ENCODE assay signal across 10 mouse cellular contexts in the genomic region with DNA sequence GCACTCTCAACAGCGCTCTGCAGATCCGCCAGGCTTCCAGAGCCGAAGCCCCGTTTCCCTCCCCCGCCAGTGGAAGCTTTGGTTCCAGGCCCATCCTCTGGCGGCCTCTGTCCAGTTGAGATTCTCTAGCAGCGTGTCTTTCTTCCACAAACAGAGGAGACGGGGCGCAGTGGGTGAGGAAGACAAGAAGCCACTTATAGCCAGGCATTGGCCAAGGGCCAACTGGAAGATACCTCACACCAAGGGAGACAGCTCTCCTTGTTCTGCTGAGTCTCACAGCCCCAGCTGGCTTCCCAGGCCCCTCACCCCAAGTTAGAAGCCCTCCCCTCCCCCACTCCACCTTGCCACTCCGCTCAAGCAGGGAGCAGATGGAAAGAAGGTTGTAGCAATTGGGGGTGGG. TPM values are rescaled to one million over a fixed set of nuclear protein-coding genes. Genes with fewer than 3 reads are reported as not detected.
DNase-seq lines count a peak whose midpoint lies in the region; ATAC-seq and TF ChIP-seq lines count a peak whose summit lies in the region.
"Had no signal": no experiment of that assay in that cellular context is flagged by ENCODE, and none has a peak within 500 bp of the region (broad histone marks: within the 10 kb centered on the region; RNA-seq: fewer than 3 reads in every experiment).

No protein-coding gene starts in this region.

- DNase-seq in kidney, adult 2 months, result no peak
- peak; percentile 49 to 64 for DNase-seq in left cerebral cortex, adult 2 months (ENCODE audit: extremely low spot score in 1 of 2, low spot score in 2 of 2)
- peak; percentile 85 for DNase-seq in right cerebral cortex, postnatal 14 days
- DNase-seq in urinary bladder, postnatal 25 days (ENCODE audit: low spot score), result no peak
- DNase-seq in spleen, postnatal 36 days (ENCODE audit: low spot score in 2 of 2), result no peak
- no peak for DNase-seq in adrenal gland, postnatal 36 days

- WGBS in kidney, embryonic 15.5 days, result 8% methylated on average over 10 of the region's 10 CpGs
- 5% methylated on average over 10 of the region's 10 CpGs for WGBS in kidney, adult 2 months
- WGBS in forebrain, embryonic 13.5 days, result 6% methylated on average over 10 of the region's 10 CpGs

- ATAC-seq in kidney, embryonic 15.5 days (replicated peaks; ENCODE audit: low FRiP score), result no peak
- ATAC-seq in forebrain, embryonic 13.5 days, result peak; percentile 22; the same call in 1 of the 2 replicates

- H3K27me3 ChIP-seq in kidney, embryonic 15.5 days, result peaks cover 87% of the 10 kb centered on the region
- H3K27me3 ChIP-seq in kidney, adult 2 months (replicated peaks; ENCODE audit: control insufficient read depth, insufficient read depth, low read length), result peaks cover 3% of the 10 kb centered on the region; the same call in 1 of the 2 replicates
- H3K27me3 ChIP-seq in forebrain, embryonic 13.5 days, result peaks cover 30% of the 10 kb centered on the region

- intact Hi-C loops in left cerebral cortex, adult 2 months (cut with DNase I), result loop anchor here (2.0 to 10.0 kb wide), 6 partner anchors 65 to 477 kb away; no protein-coding TSS in a partner anchor

- no peaks in the 10 kb centered on the region for H3K9me3 ChIP-seq in kidney, embryonic 15.5 days (replicated peaks)
- no peaks in the 10 kb centered on the region for H3K9me3 ChIP-seq in forebrain, embryonic 13.5 days (replicated peaks)
- H3K9me3 ChIP-seq: embryonic facial prominence, embryonic 15.5 days; liver, embryonic 15.5 days had no signal

- no peak for TF ChIP-seq POLR2A in kidney, adult 2 months (IDR thresholded peaks at IDR 0.05; ENCODE audit: low read depth, low read length)

- peak overlapping the region; percentile 38; the same call in 1 of the 2 replicates for H3K4me3 ChIP-seq in kidney, embryonic 15.5 days (replicated peaks)
- H3K4me3 ChIP-seq in kidney, adult 2 months (ENCODE audit: insufficient read depth, low read depth, low read length), result no peak overlapping the region
- H3K4me3 ChIP-seq in forebrain, embryonic 13.5 days, result peak overlapping the region; percentile 63
- H3K4me3 ChIP-seq in left cerebral cortex, adult 2 months, result peak overlapping the region; percentile 90
- H3K4me3 ChIP-seq: liver, embryonic 15.5 days had no signal

- no peaks in the 10 kb centered on the region for H3K36me3 ChIP-seq in kidney, embryonic 15.5 days
- no peaks in the 10 kb centered on the region for H3K36me3 ChIP-seq in kidney, adult 2 months (ENCODE audit: control insufficient read depth, insufficient read depth, low read length)
- no peaks in the 10 kb centered on the region for H3K36me3 ChIP-seq in forebrain, embryonic 13.5 days (ENCODE audit: poor library complexity, severe bottlenecking)
- H3K36me3 ChIP-seq: embryonic facial prominence, embryonic 15.5 days; liver, embryonic 15.5 days had no signal

- H3K4me2 ChIP-seq in kidney, embryonic 15.5 days, result peak overlapping the region; percentile 58; the same call in 1 of the 2 replicates
- peak overlapping the region; percentile 83 for H3K4me2 ChIP-seq in forebrain, embryonic 13.5 days
- H3K4me2 ChIP-seq: liver, embryonic 15.5 days had no signal

- peaks cover 20% of the 10 kb centered on the region for H3K4me1 ChIP-seq in kidney, embryonic 15.5 days
- H3K4me1 ChIP-seq in kidney, adult 2 months (ENCODE audit: control insufficient read depth, insufficient read depth, low read length), result no peaks in the 10 kb centered on the region
- peaks cover 55% of the 10 kb centered on the region for H3K4me1 ChIP-seq in forebrain, embryonic 13.5 days
- H3K4me1 ChIP-seq: liver, embryonic 15.5 days had no signal

- no peak for TF ChIP-seq CTCF in kidney, adult 2 months (conservative IDR thresholded peaks at IDR 0.05; ENCODE audit: insufficient read depth, insufficient read length, low read depth, low read length)
- TF ChIP-seq CTCF in left cerebral cortex, adult 2 months (IDR thresholded peaks at IDR 0.05), result no peak

- no peak overlapping the region for H3K27ac ChIP-seq in kidney, embryonic 15.5 days
- H3K27ac ChIP-seq in kidney, adult 2 months (ENCODE audit: insufficient read depth, low read depth, low read length), result no peak overlapping the region
- peak overlapping the region; percentile 89 for H3K27ac ChIP-seq in forebrain, embryonic 13.5 days
- H3K27ac ChIP-seq in left cerebral cortex, adult 2 months, result peak overlapping the region; percentile 96
- H3K27ac ChIP-seq: embryonic facial prominence, embryonic 15.5 days; liver, embryonic 15.5 days had no signal

- H3K9ac ChIP-seq in kidney, embryonic 15.5 days, result no peak overlapping the region
- H3K9ac ChIP-seq in forebrain, embryonic 13.5 days, result peak overlapping the region; percentile 89
- H3K9ac ChIP-seq: embryonic facial prominence, embryonic 15.5 days; liver, embryonic 15.5 days had no signal

RNA-seq across cellular contexts. Expression of a gene that starts 0.8 kb away (rescaled TPM):
- 0.41 and 0.82 TPM in 2 replicates for polyA plus RNA-seq in kidney, embryonic 15.5 days (2015; fragmentation: Nextera tagmentation; extraction: Ambion mirVana)
- polyA plus RNA-seq in kidney, adult 2 months (2012; rRNA removed), result 0.17 and 0.20 TPM in 2 replicates
- 22.5 and 24.0 TPM in 2 replicates for polyA plus RNA-seq in forebrain, embryonic 13.5 days (2015; fragmentation: Nextera tagmentation; extraction: Ambion mirVana)
- 100 to 1,000 TPM; 174 to 177 TPM for total RNA-seq in left cerebral cortex, adult 2 months (2021)
- total RNA-seq in adrenal gland, postnatal 36 days (2021), result 1 to 10 TPM; 3.6 to 8.7 TPM

Comparison
In these comparisons a context has a peak if more than half of its experiments do, and no peak if none do; other contexts are left out.
1. H3K27ac ChIP-seq: peak in forebrain, embryonic 13.5 days (single experiment) and left cerebral cortex, adult 2 months (single experiment); none in kidney, embryonic 15.5 days (single experiment) and kidney, adult 2 months (single experiment).
2. DNase-seq: peak in left cerebral cortex, adult 2 months (2 of 2) and right cerebral cortex, postnatal 14 days (single experiment); none in kidney, adult 2 months (single experiment), urinary bladder, postnatal 25 days (single experiment), spleen, postnatal 36 days (0 of 2) and adrenal gland, postnatal 36 days (0 of 2).
3. RNA of a gene that starts 0.8 kb away (polyA plus RNA-seq): 22.5 to 24.0 TPM in forebrain, embryonic 13.5 days; 0.41 to 0.82 TPM in kidney, embryonic 15.5 days and 0.17 to 0.20 TPM in kidney, adult 2 months; every median in the first group is over 10 times any median in the second.